Mouse (Mus musculus) hindbrain, embryonic 10.5 days (tissue): Measurements from ENCODE around the gene Phlpp1. TPM values are rescaled to one million over a fixed set of nuclear protein-coding genes. Genes with fewer than 3 reads are reported as not detected.
"Not testable (repeated sequence)": the region's sequence is repeated elsewhere in the genome, so short reads cannot be mapped to it uniquely, and the experiment has no call there.

ENCODE experiments used
- DNase-seq: peaks from one replicate; pipeline ENCODE4 v3.0.0-alpha.2; 2017; ENCODE audit warnings: low spot score
- H3K27ac ChIP-seq: fragments of 300-500 bp; sonication (generic); 2 replicates; pipeline ENCODE4 v1.5.1; 2016; ENCODE audit warnings: mild to moderate bottlenecking, moderate library complexity
- H3K27me3 ChIP-seq: fragments of 300-500 bp; sonication (generic); 2 replicates; pipeline ENCODE4 v1.6.1; 2016; ENCODE audit warnings: mild to moderate bottlenecking; ENCODE audit not compliant: poor library complexity, insufficient read depth, severe bottlenecking
- H3K36me3 ChIP-seq: fragments of 300-500 bp; sonication (generic); 2 replicates; pipeline ENCODE4 v1.6.1; 2016; ENCODE audit warnings: mild to moderate bottlenecking, moderate library complexity
- H3K4me1 ChIP-seq: fragments of 300-500 bp; sonication (generic); replicated peaks from 2 replicates; pipeline ENCODE4 v1.6.1; 2016; ENCODE audit warnings: mild to moderate bottlenecking
- H3K4me3 ChIP-seq: fragments of 300-500 bp; sonication (generic); 2 replicates; pipeline ENCODE4 v1.5.1; 2016; ENCODE audit warnings: mild to moderate bottlenecking, moderate library complexity
- H3K9me3 ChIP-seq: fragments of 300-500 bp; sonication (generic); 2 replicates; pipeline ENCODE4 v1.6.1; 2016; ENCODE audit warnings: mild to moderate bottlenecking, moderate library complexity
- WGBS: fragments of 180-500 bp; shearing (Covaris S2); methylation state at CpG from one replicate; pipeline ENCODE4 v1.1.7; 2016; 5-methylcytosine and 5-hydroxymethylcytosine counted together
- polyA plus RNA-seq: library from polyadenylated mRNA; unstranded; fragments of >200 nt; fragmentation: Nextera tagmentation; extraction: Ambion mirVana; gene quantifications from 2 replicates; pipeline ENCODE4 v1.2.1, GENCODE M21; 2016

Phlpp1 gene
- polyA plus RNA-seq, 1 experiment from 2014 or later = 6.8 TPM

DNA sequence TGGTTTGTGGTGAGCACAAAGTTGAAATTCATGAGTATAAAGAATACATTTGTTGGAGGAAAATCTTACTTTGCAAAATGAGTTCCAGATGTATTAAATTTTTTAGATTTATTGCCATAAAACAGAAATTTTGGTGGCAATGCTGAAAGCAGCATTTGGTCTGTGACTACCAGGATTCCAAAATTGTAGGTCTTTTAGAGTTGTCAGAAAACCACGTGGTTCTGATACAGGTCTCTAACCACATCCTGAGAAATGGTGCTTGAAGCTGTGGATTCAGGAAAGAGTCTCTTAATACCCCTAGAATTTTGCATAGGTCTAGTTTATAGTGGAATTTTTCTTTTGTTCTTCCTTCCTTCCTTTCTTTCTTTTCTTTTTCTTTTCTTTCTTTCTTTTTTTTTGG, 105.3 kb downstream of the Phlpp1 start:
- no peak overlapping the region for H3K4me3 ChIP-seq
- no peaks in the 10 kb centered on the region for H3K9me3 ChIP-seq
- no peak for DNase-seq
- H3K27ac ChIP-seq = no peak overlapping the region
- no peaks in the 10 kb centered on the region for H3K36me3 ChIP-seq
- no peaks in the 10 kb centered on the region for H3K27me3 ChIP-seq
- 89% methylated on average over 1 of the region's 1 CpGs for WGBS
- H3K4me1 ChIP-seq = peaks cover 52% of the 10 kb centered on the region

DNA sequence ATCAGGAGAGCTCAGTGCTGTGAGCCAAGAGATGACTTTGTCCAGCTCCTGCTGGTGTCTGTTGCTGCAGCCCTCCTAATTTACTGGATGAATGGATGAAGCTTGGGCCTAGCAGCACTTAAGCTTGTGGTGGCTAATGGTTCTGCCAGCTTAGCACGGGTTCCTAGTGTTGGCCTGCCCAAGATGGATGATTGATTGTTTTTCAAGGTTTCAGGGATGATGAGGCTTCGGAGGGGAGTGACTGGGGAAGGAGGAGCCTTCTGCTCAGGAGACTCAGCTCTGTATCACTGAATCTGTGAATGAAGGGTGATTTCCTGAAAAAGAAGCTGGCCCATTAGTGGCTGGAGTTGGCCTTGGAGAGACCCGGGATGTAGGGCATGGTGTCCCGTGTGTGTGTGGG, 105.7 kb downstream of the Phlpp1 start:
- 70% methylated on average over 4 of the region's 4 CpGs for WGBS
- H3K27ac ChIP-seq = no peak overlapping the region; the same call in 1 of the 2 replicates
- no peak for DNase-seq
- H3K27me3 ChIP-seq = no peaks in the 10 kb centered on the region
- H3K4me1 ChIP-seq = peaks cover 51% of the 10 kb centered on the region
- H3K36me3 ChIP-seq = no peaks in the 10 kb centered on the region
- H3K9me3 ChIP-seq = no peaks in the 10 kb centered on the region
- no peak overlapping the region for H3K4me3 ChIP-seq

DNA sequence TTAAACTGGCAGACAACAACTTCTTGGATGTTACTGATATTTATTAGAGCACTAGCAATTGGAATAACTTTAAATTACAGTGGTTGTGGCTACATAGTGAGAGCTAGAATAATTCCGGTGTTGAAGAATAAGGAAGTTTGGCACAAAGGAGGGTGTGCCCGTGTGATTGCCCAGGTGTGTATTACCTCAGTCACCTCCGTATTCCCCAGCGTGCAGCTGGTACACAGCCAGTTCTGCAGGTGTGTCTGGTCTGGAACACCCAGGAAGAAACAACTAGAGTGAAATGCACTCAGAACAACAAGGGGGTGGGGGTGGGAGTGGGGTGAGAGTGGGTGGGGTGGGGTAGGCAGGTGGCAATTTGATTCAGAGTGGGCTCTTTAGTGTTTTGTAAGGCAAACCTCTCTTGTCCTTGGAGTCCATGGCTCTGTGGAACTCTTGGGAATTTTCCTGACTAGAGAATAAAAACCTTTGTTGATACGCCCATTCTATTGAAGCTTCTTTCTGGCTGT, 107.1 kb downstream of the Phlpp1 start:
- Histone ChIP-seq H3K9me3 (no peaks in the 10 kb centered on the region), H3K4me1 (peaks cover 48% of the 10 kb centered on the region), H3K27me3 (no peaks in the 10 kb centered on the region), H3K36me3 (no peaks in the 10 kb centered on the region), H3K4me3 (no peak overlapping the region), H3K27ac (no peak overlapping the region)
- WGBS = 82% methylated on average over 5 of the region's 5 CpGs
- no peak for DNase-seq

DNA sequence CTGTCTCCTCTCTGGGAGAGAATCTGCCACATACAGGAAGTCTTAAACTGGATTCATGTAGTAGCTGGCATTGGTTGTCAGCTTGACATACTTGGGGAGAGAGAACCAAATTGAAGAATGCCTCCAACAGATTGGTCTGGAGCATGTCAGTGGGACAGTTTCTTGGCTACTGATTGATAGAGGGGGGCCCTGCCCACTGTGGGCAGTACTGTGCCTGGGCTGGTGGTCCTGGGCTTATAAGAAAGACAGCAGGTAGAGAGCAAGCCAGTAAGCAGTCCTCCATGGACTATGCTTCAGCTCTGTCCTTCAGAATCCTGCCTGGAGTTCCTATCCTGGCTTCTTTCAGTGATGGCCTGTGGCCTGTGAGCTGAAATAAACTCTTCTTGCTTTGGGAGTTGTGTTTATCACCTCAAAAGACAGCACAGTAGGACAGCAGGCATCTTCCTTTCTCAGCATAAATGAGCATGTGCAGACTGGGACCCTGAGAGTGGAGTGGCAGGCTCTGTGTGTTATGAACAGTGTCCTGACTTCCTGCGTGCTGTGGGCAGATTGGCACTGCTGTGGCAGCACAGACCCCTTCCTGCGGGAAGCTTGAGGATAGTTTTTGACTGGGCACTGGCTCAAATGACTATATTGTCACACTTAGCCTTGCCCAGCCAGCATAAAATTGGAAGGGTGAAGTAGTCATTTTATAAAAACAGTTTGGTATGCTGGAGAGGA, 108.0 kb downstream of the Phlpp1 start:
- Histone ChIP-seq H3K27me3 (no peaks in the 10 kb centered on the region), H3K9me3 (no peaks in the 10 kb centered on the region), H3K4me3 (no peak overlapping the region), H3K4me1 (peaks cover 40% of the 10 kb centered on the region), H3K27ac (no peak overlapping the region), H3K36me3 (no peaks in the 10 kb centered on the region)
- DNase-seq = no peak
- 81% methylated on average over 2 of the region's 2 CpGs for WGBS

DNA sequence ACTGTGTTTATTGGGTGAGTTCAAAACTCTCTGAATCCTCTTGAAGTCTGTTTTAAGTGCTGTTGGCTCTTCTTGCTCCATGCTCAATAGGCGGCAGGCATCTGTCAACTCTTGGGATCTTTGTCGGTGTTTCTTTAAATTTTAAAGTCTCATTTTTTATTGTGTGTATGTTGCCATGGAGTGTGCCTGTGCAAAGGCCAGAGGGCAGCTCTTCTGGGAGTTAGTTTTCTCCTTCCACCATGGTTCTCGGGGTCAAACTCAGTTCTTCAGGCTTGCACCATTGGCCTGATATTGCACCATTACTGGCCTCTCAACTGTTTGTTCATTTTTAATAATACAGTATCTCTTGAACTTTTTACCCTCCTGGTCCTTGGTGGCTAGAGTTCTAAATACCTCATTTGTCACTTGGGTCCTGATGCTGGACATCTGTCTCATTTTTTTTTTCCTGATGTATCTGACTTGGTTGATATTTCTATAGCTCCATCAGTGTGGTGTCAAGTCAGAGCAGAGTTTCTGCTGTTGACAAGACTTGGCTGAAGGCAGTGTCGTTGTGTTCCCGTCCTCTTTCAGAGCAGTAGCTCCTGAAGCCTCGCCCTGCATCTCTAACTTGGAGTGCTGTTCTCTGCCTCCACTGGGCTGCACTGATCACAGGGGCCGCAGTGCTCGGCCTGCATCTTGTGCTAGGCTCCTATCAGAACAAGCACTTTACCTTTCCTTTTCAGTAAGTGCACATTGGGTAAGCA, 108.8 kb downstream of the Phlpp1 start:
- Histone ChIP-seq H3K36me3 (no peaks in the 10 kb centered on the region), H3K27ac (no peak overlapping the region), H3K4me3 (no peak overlapping the region), H3K27me3 (no peaks in the 10 kb centered on the region), H3K9me3 (no peaks in the 10 kb centered on the region), H3K4me1 (peaks cover 36% of the 10 kb centered on the region)
- WGBS = 79% methylated on average over 8 of the region's 8 CpGs
- no peak for DNase-seq

- no peaks in the 10 kb centered on the region for H3K4me1 ChIP-seq
- no peak overlapping the region for H3K27ac ChIP-seq
- WGBS = 93% methylated on average over 7 of the region's 7 CpGs
- DNase-seq = no peak
- H3K4me3 ChIP-seq = no peak overlapping the region
- no peaks in the 10 kb centered on the region for H3K9me3 ChIP-seq
- no peaks in the 10 kb centered on the region for H3K27me3 ChIP-seq
- peaks cover 14% of the 10 kb centered on the region for H3K36me3 ChIP-seq
Observed at GRCm38 (mm10) chr1:106286815-106287214, 115.3 kb downstream of the Phlpp1 start.

DNA sequence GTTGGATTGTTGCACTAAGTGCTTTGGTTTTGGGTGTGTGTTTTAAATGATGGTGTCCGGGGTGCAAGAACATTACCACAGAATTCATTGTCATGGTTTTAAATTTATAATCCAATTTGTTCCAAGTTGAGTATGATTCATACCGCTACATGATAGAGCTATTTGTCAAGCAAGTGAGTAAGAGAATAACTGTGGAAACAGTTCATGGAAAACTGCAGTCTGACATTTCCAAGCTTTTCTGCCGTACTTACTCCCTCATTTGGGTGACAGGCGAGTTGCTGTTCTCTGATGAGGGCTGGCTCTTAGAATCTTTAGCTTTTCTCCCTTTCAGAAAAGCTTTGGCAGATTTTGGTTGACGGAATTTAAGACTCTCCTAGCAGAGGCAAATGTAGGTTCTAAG, 117.5 kb downstream of the Phlpp1 start:
- no peaks in the 10 kb centered on the region for H3K4me1 ChIP-seq
- H3K9me3 ChIP-seq = no peaks in the 10 kb centered on the region
- 93% methylated on average over 5 of the region's 5 CpGs for WGBS
- peaks cover 14% of the 10 kb centered on the region for H3K36me3 ChIP-seq
- DNase-seq = no peak
- no peaks in the 10 kb centered on the region for H3K27me3 ChIP-seq
- H3K4me3 ChIP-seq = no peak overlapping the region
- H3K27ac ChIP-seq = no peak overlapping the region

GRCm38 (mm10) chr1:106289580-106289979, 118.0 kb downstream of the Phlpp1 start:
- WGBS = 94% methylated on average over 2 of the region's 2 CpGs
- H3K4me3 ChIP-seq = no peak overlapping the region
- no peaks in the 10 kb centered on the region for H3K27me3 ChIP-seq
- H3K9me3 ChIP-seq = no peaks in the 10 kb centered on the region
- no peak for DNase-seq
- H3K36me3 ChIP-seq = peaks cover 14% of the 10 kb centered on the region
- H3K4me1 ChIP-seq = no peaks in the 10 kb centered on the region
- no peak overlapping the region for H3K27ac ChIP-seq

DNA sequence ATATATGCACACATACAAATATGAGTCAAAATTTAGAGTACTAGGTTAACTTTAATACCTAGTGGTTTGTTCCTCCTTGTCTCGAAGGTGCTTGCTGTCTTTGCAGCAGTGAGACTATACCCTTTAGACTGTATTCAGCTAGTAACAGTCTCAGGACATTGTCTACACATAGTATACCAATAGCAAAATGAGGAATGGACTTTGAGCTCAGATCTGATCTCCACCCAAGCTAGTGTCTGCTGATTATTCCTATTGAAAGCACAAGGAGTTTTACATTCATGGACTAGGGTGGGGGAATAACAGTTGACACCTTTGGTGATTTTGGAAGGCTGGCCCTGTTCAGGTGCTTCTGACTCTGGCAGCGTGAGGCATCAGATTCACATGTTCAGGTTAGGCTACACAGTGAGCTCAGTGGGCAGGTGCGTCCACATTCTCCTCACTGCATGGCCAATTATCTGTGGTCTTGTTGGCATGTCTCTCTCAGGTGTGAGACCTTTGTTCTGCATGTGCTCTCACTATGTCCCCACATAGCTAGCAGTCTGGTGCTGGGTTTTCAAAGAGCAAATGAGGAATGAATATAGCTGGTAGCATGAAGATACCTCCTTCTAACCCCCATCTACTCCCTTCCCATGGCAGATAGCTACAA, 138.0 kb downstream of the Phlpp1 start:
- DNase-seq = no peak
- Histone ChIP-seq H3K27ac (no peak overlapping the region), H3K9me3 (no peaks in the 10 kb centered on the region), H3K4me1 (no peaks in the 10 kb centered on the region), H3K27me3 (no peaks in the 10 kb centered on the region), H3K4me3 (no peak overlapping the region), H3K36me3 (no peaks in the 10 kb centered on the region)
- WGBS = 94% methylated on average over 3 of the region's 3 CpGs

DNA sequence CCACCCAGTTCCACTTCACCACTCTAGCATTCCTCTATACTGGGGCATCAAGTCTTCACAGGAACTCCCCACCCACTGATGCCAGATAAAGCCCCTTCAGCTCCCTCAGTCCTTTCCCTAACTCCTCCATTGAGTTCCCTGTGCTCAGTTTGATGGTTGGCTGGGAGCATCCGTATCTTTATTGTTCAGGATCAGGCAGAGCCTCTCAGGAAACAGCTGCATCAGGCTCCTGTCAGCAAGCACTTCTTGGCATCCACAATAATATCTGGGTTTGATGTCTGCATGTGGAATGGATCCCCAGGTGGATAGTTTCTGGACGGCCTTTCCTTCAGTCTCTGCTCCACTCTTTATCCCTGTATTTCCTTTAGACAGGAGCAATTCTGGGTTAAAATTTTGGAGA, 138.7 kb downstream of the Phlpp1 start:
- Histone ChIP-seq H3K27me3 (no peaks in the 10 kb centered on the region), H3K4me1 (no peaks in the 10 kb centered on the region), H3K9me3 (no peaks in the 10 kb centered on the region), H3K36me3 (no peaks in the 10 kb centered on the region), H3K4me3 (no peak overlapping the region), H3K27ac (no peak overlapping the region)
- no peak for DNase-seq
- WGBS = 77% methylated on average over 2 of the region's 2 CpGs

DNA sequence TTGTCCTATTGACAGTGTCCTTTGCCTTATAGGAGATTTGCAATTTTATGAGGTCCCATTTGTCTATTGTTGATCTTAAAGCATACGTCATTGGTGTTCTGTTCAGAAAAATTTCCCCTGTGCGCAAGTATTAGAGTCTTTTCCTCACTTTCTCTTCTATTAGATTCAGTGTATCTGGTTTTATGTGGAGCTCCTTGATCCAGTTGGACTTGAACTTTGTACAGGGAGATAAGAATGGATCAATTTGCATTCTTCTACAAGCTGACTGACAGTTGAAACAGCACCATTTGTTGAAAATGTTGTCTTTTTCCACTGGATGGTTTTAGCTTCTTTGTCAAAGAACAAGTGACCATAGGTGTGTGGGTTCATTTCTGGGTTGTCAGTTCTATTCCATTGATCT, 140.3 kb downstream of the Phlpp1 start:
- not testable (repeated sequence) for H3K36me3 ChIP-seq, H3K4me1 ChIP-seq, H3K9me3 ChIP-seq, DNase-seq, H3K27ac ChIP-seq, H3K4me3 ChIP-seq, H3K27me3 ChIP-seq
- 93% methylated on average over 2 of the region's 2 CpGs for WGBS

DNA sequence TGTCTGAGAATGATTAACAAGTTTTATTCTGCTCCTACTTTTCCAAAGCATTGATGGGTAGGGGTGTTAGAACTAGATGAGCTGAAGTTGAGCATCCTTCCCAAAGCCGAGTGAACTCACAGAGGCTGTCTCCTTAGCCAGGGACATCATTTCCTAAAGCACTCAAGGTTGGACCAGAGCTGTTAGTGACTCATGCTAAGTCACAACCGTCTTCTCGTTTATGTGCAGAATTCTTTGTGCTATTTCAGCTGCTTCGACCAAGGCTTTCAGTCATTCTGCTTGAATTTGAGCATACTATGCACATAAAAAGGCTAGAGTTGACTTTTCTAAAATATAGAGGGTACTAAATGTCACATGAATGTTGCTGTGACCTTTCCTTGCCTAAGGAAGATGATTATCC, 142.9 kb downstream of the Phlpp1 start:
- 91% methylated on average over 4 of the region's 4 CpGs for WGBS
- Histone ChIP-seq H3K27ac (no peak overlapping the region), H3K36me3 (peaks cover 7% of the 10 kb centered on the region), H3K4me1 (no peaks in the 10 kb centered on the region), H3K9me3 (no peaks in the 10 kb centered on the region), H3K27me3 (no peaks in the 10 kb centered on the region), H3K4me3 (no peak overlapping the region)
- DNase-seq = no peak
